Comparison of ENCODE assay signal across 8 mouse cellular contexts in genomic region chr11:88186078-88186946, GRCm38 (mm10). TPM values are rescaled to one million over a fixed set of nuclear protein-coding genes. Genes with fewer than 3 reads are reported as not detected.
DNase-seq lines count a peak whose midpoint lies in the region; ATAC-seq lines count a peak whose summit lies in the region.

No protein-coding gene starts in this region.

- H3K27ac ChIP-seq in heart, embryonic 16.5 days (ENCODE audit: low read length): peak overlapping the region; percentile 82; the same call in 1 of the 2 replicates
- no peak overlapping the region for H3K27ac ChIP-seq in heart, embryonic 12.5 days (ENCODE audit: poor library complexity, severe bottlenecking)
- H3K27ac ChIP-seq in hindbrain, embryonic 10.5 days: peak overlapping the region; percentile 78

- H3K36me3 ChIP-seq in heart, embryonic 16.5 days (ENCODE audit: control insufficient read depth, insufficient read depth): peaks cover 6% of the 10 kb centered on the region; the same call in 1 of the 2 replicates
- peaks cover 21% of the 10 kb centered on the region for H3K36me3 ChIP-seq in heart, embryonic 12.5 days
- H3K36me3 ChIP-seq in hindbrain, embryonic 10.5 days: peaks cover 42% of the 10 kb centered on the region

- no peaks in the 10 kb centered on the region for H3K9me3 ChIP-seq in heart, embryonic 16.5 days (replicated peaks; ENCODE audit: control insufficient read depth, low read length)
- H3K9me3 ChIP-seq in heart, embryonic 12.5 days (replicated peaks): no peaks in the 10 kb centered on the region
- H3K9me3 ChIP-seq in hindbrain, embryonic 10.5 days: no peaks in the 10 kb centered on the region

- H3K4me3 ChIP-seq in heart, embryonic 16.5 days (ENCODE audit: low read length): no peak overlapping the region
- H3K4me3 ChIP-seq in heart, embryonic 12.5 days: no peak overlapping the region
- H3K4me3 ChIP-seq in hindbrain, embryonic 10.5 days: no peak overlapping the region

- no peak overlapping the region for H3K4me2 ChIP-seq in heart, embryonic 16.5 days (ENCODE audit: low read depth, low read length)
- H3K4me2 ChIP-seq in heart, embryonic 12.5 days: no peak overlapping the region

- H3K9ac ChIP-seq in heart, embryonic 16.5 days (ENCODE audit: low read length): no peak overlapping the region; the same call in 1 of the 2 replicates
- H3K9ac ChIP-seq in heart, embryonic 12.5 days: no peak overlapping the region

- no peak for DNase-seq in hindbrain, embryonic 10.5 days (ENCODE audit: low spot score)
- DNase-seq in kidney, postnatal 36 days: peak; percentile 60 to 68
- DNase-seq in retina, adult 2 months (ENCODE audit: low read depth, low spot score): peak; percentile 83
- DNase-seq in ovary, adult 18-20 months (ENCODE audit: low spot score): no peak
- no peak for DNase-seq in layer of hippocampus, postnatal 10 days (ENCODE audit: low spot score in 2 of 2)
- DNase-seq in cerebellum, adult 18-20 months: no peak

- H3K4me1 ChIP-seq in heart, embryonic 16.5 days (ENCODE audit: control insufficient read depth, insufficient read depth, low read length): peaks cover 24% of the 10 kb centered on the region
- H3K4me1 ChIP-seq in heart, embryonic 12.5 days (replicated peaks): peaks cover 31% of the 10 kb centered on the region
- H3K4me1 ChIP-seq in hindbrain, embryonic 10.5 days (replicated peaks): peaks cover 57% of the 10 kb centered on the region

- H3K27me3 ChIP-seq in heart, embryonic 16.5 days (ENCODE audit: control insufficient read depth, insufficient read depth, low read length): peaks cover 4% of the 10 kb centered on the region; the same call in 1 of the 2 replicates
- H3K27me3 ChIP-seq in heart, embryonic 12.5 days (replicated peaks): peaks cover 14% of the 10 kb centered on the region
- H3K27me3 ChIP-seq in hindbrain, embryonic 10.5 days (ENCODE audit: insufficient read depth, poor library complexity, severe bottlenecking): peaks cover 29% of the 10 kb centered on the region

- WGBS in heart, embryonic 16.5 days: 87% methylated on average over 14 of the region's 14 CpGs
- WGBS in heart, embryonic 12.5 days: 84% methylated on average over 14 of the region's 14 CpGs
- whole genome bisulfite sequencing in hindbrain, embryonic 10.5 days: 79% methylated on average over 14 of the region's 14 CpGs

- no peak for ATAC-seq in heart, embryonic 16.5 days (replicated peaks; ENCODE audit: extremely low read depth, insufficient read depth, low FRiP score)
- no peak for ATAC-seq in heart, embryonic 12.5 days (ENCODE audit: insufficient number of reproducible peaks, low FRiP score)

RNA-seq across cellular contexts. Expression of gene Mrps23, which starts 17.9 kb away (rescaled TPM):
- 97.6 and 105 TPM in 2 replicates for polyA plus RNA-seq in heart, embryonic 16.5 days (2015; fragmentation: Nextera tagmentation; extraction: Ambion mirVana)
- polyA plus RNA-seq in heart, embryonic 12.5 days (2016; fragmentation: Nextera tagmentation; extraction: Ambion mirVana): 79.2 and 81.4 TPM in 2 replicates
- polyA plus RNA-seq in hindbrain, embryonic 10.5 days (2016; fragmentation: Nextera tagmentation; extraction: Ambion mirVana): 72.2 and 74.1 TPM in 2 replicates
- 10 to 100 TPM; 62.3 to 64.5 TPM for total RNA-seq in layer of hippocampus, postnatal 10 days (2021)

Comparison
In these comparisons a context has a peak if more than half of its experiments do, and no peak if none do; other contexts are left out.
1. DNase-seq: peak in kidney, postnatal 36 days (2 of 2) and retina, adult 2 months (single experiment); none in hindbrain, embryonic 10.5 days (single experiment), ovary, adult 18-20 months (single experiment), layer of hippocampus, postnatal 10 days (0 of 2) and cerebellum, adult 18-20 months (0 of 2).